Comparison of ENCODE assay signal across 9 mouse cellular contexts in genomic region chr8:70493692-70494415, GRCm38 (mm10). TPM values are rescaled to one million over a fixed set of nuclear protein-coding genes. Genes with fewer than 3 reads are reported as not detected.
DNase-seq lines count a peak whose midpoint lies in the region; ATAC-seq and TF ChIP-seq lines count a peak whose summit lies in the region.
"Had no signal": no experiment of that assay in that cellular context is flagged by ENCODE, and none has a peak within 500 bp of the region (broad histone marks: within the 10 kb centered on the region; RNA-seq: fewer than 3 reads in every experiment).

No protein-coding gene starts in this region.

- H3K36me3 ChIP-seq in testis, adult 2 months (ENCODE audit: control insufficient read depth, insufficient read depth, low read length): no peaks in the 10 kb centered on the region
- H3K36me3 ChIP-seq in liver, embryonic 16.5 days (ENCODE audit: control insufficient read depth, insufficient read depth): no peaks in the 10 kb centered on the region

- H3K4me1 ChIP-seq in testis, adult 2 months (ENCODE audit: control insufficient read depth, insufficient read depth, low read length): peaks cover 43% of the 10 kb centered on the region
- peaks cover 15% of the 10 kb centered on the region for H3K4me1 ChIP-seq in liver, embryonic 16.5 days (ENCODE audit: control insufficient read depth, low read depth, low read length)

- no peak overlapping the region for H3K4me2 ChIP-seq in liver, embryonic 16.5 days (ENCODE audit: low read depth, low read length)

- 2% methylated on average over 47 of the region's 47 CpGs for WGBS in liver, embryonic 16.5 days (ENCODE audit: insufficient replicate concordance)

- peak; percentile 47 for DNase-seq in cerebellum, adult 9-11 months
- no peak for DNase-seq in testis, postnatal 14 days (ENCODE audit: low spot score)
- no peak for DNase-seq in frontal cortex, postnatal 25 days (ENCODE audit: low spot score in 2 of 2)
- DNase-seq in adipocyte (ENCODE audit: low spot score): no peak
- no peak for DNase-seq in adrenal gland, postnatal 14 days

- TF ChIP-seq CTCF in testis, adult 2 months (IDR thresholded peaks at IDR 0.05; ENCODE audit: control insufficient read depth, insufficient read depth, insufficient replicate concordance, low read depth, low read length): no peak

- peaks cover 3% of the 10 kb centered on the region for H3K27me3 ChIP-seq in testis, adult 2 months (ENCODE audit: control insufficient read depth, insufficient read depth, low read length)
- peaks cover 100% of the 10 kb centered on the region for H3K27me3 ChIP-seq in liver, embryonic 16.5 days (ENCODE audit: control insufficient read depth, insufficient read depth, low read depth, low read length)

- no peak overlapping the region for H3K27ac ChIP-seq in testis, adult 2 months (ENCODE audit: control insufficient read depth, insufficient read depth, low read depth, low read length)
- H3K27ac ChIP-seq in liver, embryonic 16.5 days (ENCODE audit: low read length): no peak overlapping the region
- H3K27ac ChIP-seq: liver, embryonic 14.5 days had no signal

- H3K9me3 ChIP-seq in liver, embryonic 16.5 days (replicated peaks; ENCODE audit: control insufficient read depth, low read length): no peaks in the 10 kb centered on the region

- H3K9ac ChIP-seq in liver, embryonic 16.5 days (ENCODE audit: low read depth, low read length): no peak overlapping the region
- H3K9ac ChIP-seq: liver, embryonic 14.5 days had no signal

- no peak for TF ChIP-seq POLR2A in testis, adult 2 months (IDR thresholded peaks at IDR 0.05; ENCODE audit: control insufficient read depth, low read depth, low read length)

- no peak for ATAC-seq in cerebellum, adult (ENCODE audit: insufficient number of reproducible peaks, low FRiP score, low TSS enrichment)
- ATAC-seq in liver, embryonic 16.5 days (ENCODE audit: low read depth): no peak

- H3K4me3 ChIP-seq in testis, adult 2 months (ENCODE audit: control insufficient read depth, low read depth, low read length): peak overlapping the region; percentile 46
- peak overlapping the region; percentile 43; the same call in 1 of the 2 replicates for H3K4me3 ChIP-seq in liver, embryonic 16.5 days (ENCODE audit: low read depth, low read length)

RNA-seq across cellular contexts. Expression of gene Crlf1, which starts 0.9 kb away (rescaled TPM):
- 126 and 137 TPM in 2 replicates for polyA plus RNA-seq in testis, adult 2 months (2012; rRNA removed)
- 0.83 and 1.3 TPM in 2 replicates for polyA plus RNA-seq in liver, embryonic 16.5 days (2015; fragmentation: Nextera tagmentation; extraction: Ambion mirVana)
- total RNA-seq in adrenal gland, postnatal 14 days (2021): not detected in 2 replicates

RNA-seq across cellular contexts. Expression of gene Tmem59l, which starts 6.7 kb away (rescaled TPM):
- 62.6 and 62.9 TPM in 2 replicates for polyA plus RNA-seq in testis, adult 2 months (2012; rRNA removed)
- polyA plus RNA-seq in liver, embryonic 16.5 days (2015; fragmentation: Nextera tagmentation; extraction: Ambion mirVana): not detected in 2 replicates
- 4.6 and 5.6 TPM in 2 replicates for total RNA-seq in adrenal gland, postnatal 14 days (2021)

RNA-seq across cellular contexts. Expression of gene Rex1bd, which starts 12.7 kb away (rescaled TPM):
- 23.9 and 26.9 TPM in 2 replicates for polyA plus RNA-seq in testis, adult 2 months (2012; rRNA removed)
- polyA plus RNA-seq in liver, embryonic 16.5 days (2015; fragmentation: Nextera tagmentation; extraction: Ambion mirVana): 53.7 and 55.6 TPM in 2 replicates
- total RNA-seq in adrenal gland, postnatal 14 days (2021): 116 and 123 TPM in 2 replicates

RNA-seq across cellular contexts. Expression of gene Uba52, which starts 16.7 kb away (rescaled TPM):
- 768 and 853 TPM in 2 replicates for polyA plus RNA-seq in testis, adult 2 months (2012; rRNA removed)
- polyA plus RNA-seq in liver, embryonic 16.5 days (2015; fragmentation: Nextera tagmentation; extraction: Ambion mirVana): 490 and 558 TPM in 2 replicates
- 1,600 and 1,776 TPM in 2 replicates for total RNA-seq in adrenal gland, postnatal 14 days (2021)

RNA-seq across cellular contexts. Expression of gene Klhl26, which starts 17.1 kb away (rescaled TPM):
- polyA plus RNA-seq in testis, adult 2 months (2012; rRNA removed): 3.6 and 4.8 TPM in 2 replicates
- polyA plus RNA-seq in liver, embryonic 16.5 days (2015; fragmentation: Nextera tagmentation; extraction: Ambion mirVana): 5.6 and 7.1 TPM in 2 replicates
- total RNA-seq in adrenal gland, postnatal 14 days (2021): 15.7 and 16.3 TPM in 2 replicates

Comparison
In these comparisons a context has a peak if more than half of its experiments do, and no peak if none do; other contexts are left out.
1. RNA of gene Crlf1, which starts 0.9 kb away (polyA plus RNA-seq): 126 to 137 TPM in testis, adult 2 months; 0.83 to 1.3 TPM in liver, embryonic 16.5 days; every median in the first group is over 10 times any median in the second.
2. RNA of gene Tmem59l, which starts 6.7 kb away (polyA plus RNA-seq): 62.6 to 62.9 TPM in testis, adult 2 months; not detected in liver, embryonic 16.5 days; every median in the first group is over 10 times any median in the second.